Mouse (Mus musculus) testis, adult 10 weeks (tissue): ENCODE data around the gene Capn2. TPM values are rescaled to one million over a fixed set of nuclear protein-coding genes. Genes with fewer than 3 reads are reported as not detected.

Source experiments
- polyA plus RNA-seq: library from polyadenylated mRNA; stranded (reverse); fragments of 350-450 nt; fragmentation: Illumina TruSeq; extraction: RNeasy Lipid Tissue Mini Kit (QIAGEN cat#74804); gene quantifications from one replicate; pipeline ENCODE4 v1.2.3, GENCODE M21; 2014; ENCODE audit warnings: low read depth, low replicate concordance

The Capn2 gene
- 3.8 TPM for polyA plus RNA-seq

DNA sequence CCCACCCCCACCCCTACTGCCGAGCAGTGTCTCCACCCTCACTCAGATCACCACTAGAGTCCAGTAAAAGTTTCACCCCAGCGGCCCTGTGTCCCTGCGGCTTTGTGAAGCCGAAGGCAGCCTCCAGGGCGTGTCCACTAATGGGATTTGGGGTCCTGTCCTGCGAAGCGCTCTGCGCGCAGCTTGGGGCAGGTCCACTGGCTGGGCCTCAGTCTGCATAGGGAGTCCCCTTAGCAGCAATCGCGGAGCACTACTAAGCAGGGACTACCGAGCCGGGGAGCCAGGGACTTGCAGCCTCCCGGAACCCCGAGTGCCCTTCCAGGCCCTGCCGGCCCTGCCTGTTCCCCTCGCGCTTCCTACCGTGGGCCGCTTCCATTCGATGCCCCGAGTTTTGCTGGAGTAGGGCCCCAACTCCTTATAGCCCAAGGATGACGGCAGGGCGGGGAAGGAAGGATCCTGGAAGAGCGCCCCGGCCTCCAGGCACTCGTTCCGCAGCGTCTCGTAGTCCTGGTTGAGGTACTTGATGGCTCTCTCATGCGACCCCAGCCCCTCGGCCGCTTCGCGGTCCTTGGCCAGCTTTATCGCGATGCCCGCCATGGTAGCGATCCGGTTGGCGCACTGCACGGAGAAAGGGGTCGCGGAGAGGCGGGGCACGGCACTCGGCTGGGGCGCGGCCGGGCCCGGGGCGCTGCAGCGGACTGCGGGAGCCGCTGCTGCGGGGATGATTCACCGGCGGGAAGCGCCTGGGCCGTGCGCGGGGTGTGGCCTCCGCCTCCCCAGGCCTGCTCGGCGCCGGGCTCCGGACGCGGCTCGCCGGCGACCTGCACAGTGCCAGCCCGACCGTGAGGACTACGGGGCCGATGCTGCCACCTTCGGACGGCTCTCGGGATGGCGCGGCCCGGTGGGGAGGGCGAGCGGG is at the start of gene Capn2:
Gene Capn2 (minus strand): TSS at position 851 of the 919 bp plus-strand sequence.

DNA sequence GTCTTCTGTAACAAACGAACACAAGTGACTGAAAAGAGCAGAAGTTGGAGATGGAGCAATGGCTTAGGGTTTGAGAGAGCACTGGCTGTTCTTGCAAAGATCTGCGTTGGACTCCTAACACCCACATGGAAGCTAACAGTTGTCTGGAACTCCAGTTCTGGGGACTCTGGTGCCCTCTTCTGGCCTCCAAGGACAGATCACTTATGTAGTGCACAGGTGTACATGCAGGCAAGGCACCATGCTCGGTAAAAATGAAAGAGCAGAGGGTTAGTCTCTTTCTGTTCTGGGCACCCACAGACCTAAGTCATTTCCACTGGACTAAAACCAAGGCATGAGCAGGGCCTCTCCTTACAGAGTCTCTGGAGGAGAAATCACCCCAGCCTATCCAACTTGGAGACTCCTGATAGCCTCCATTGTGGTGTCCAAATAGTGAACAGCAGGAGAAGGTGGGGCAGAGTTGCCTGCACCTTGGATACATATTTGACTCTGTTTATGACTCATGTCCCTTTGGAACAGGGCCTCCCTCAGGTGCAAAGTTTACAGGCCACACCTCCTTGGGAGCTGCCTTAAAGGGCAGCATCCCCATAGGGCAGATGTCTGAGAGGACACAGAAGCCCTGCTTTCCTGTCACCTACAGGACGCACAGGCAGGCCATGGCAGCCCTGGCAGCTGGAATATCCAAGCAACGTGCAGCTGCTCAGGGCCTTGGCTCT is 47.2 kb upstream of the Capn2 start, which contains the start of gene Capn8:
Gene Capn8 (plus strand): TSS at position 600 of the 713 bp plus-strand sequence.

Other genes with a start within 250 kb of the Capn2 start
- 36.6 TPM for gene Degs1, start 234.8 kb downstream of the Capn2 start, polyA plus RNA-seq
- gene Fbxo28, start 176.0 kb downstream of the Capn2 start, polyA plus RNA-seq = 14.5 TPM
- gene Trp53bp2, start 108.4 kb downstream of the Capn2 start, polyA plus RNA-seq = 2.0 TPM
- 0.94 TPM for gene Capn8, start 47.4 kb upstream of the Capn2 start, polyA plus RNA-seq
- gene Ccdc185, start 231.6 kb upstream of the Capn2 start, polyA plus RNA-seq = 5.9 TPM
- gene Susd4, start 246.3 kb upstream of the Capn2 start, polyA plus RNA-seq = 0.24 TPM